Mouse (Mus musculus): ENCODE results near the gene Olr1. TPM values are rescaled to one million over a fixed set of nuclear protein-coding genes. Genes with fewer than 3 reads are reported as not detected.

Gene Olr1
- 2.9 TPM for polyA plus RNA-seq (2014; fragmentation: Illumina TruSeq; extraction: RNeasy Lipid Tissue Mini Kit (QIAGEN cat#74804); ENCODE audit: insufficient read depth, low read depth, low replicate concordance)

GRCm38 (mm10) chr6:129507024-129507423 lies at the start of gene Olr1:
Gene Olr1 (minus strand): TSS chr6:129507165.

GRCm38 (mm10) chr6:129532942-129533860 lies 26.2 kb upstream of the Olr1 start, which contains the start of gene Gabarapl1:
Gene Gabarapl1 (plus strand): TSS chr6:129533160.

GRCm38 (mm10) chr6:129512367-129512766 lies 5.4 kb upstream of the Olr1 start, which contains the start of gene Tmem52b:
Gene Tmem52b (plus strand): TSS chr6:129512555.

GRCm38 (mm10) chr6:129451411-129452039 lies 55.4 kb downstream of the Olr1 start, which contains the start of gene Clec1a:
Gene Clec1a (minus strand): TSS chr6:129452000.

Other genes with a start within 250 kb of the Olr1 start
- gene Cd69, start 231.7 kb downstream of the Olr1 start, polyA plus RNA-seq (2014; fragmentation: Illumina TruSeq; extraction: RNeasy Lipid Tissue Mini Kit (QIAGEN cat#74804); ENCODE audit: insufficient read depth, low read depth, low replicate concordance): 10.8 TPM
- not detected for gene 4922502D21Rik, start 175.4 kb downstream of the Olr1 start, polyA plus RNA-seq (2014; fragmentation: Illumina TruSeq; extraction: RNeasy Lipid Tissue Mini Kit (QIAGEN cat#74804); ENCODE audit: insufficient read depth, low read depth, low replicate concordance)
- 9.2 TPM for gene Clec12a, start 164.5 kb downstream of the Olr1 start, polyA plus RNA-seq (2014; fragmentation: Illumina TruSeq; extraction: RNeasy Lipid Tissue Mini Kit (QIAGEN cat#74804); ENCODE audit: insufficient read depth, low read depth, low replicate concordance)
- 6.7 TPM for gene Clec12b, start 121.3 kb downstream of the Olr1 start, polyA plus RNA-seq (2014; fragmentation: Illumina TruSeq; extraction: RNeasy Lipid Tissue Mini Kit (QIAGEN cat#74804); ENCODE audit: insufficient read depth, low read depth, low replicate concordance)
- gene Clec1b, start 109.9 kb downstream of the Olr1 start, polyA plus RNA-seq (2014; fragmentation: Illumina TruSeq; extraction: RNeasy Lipid Tissue Mini Kit (QIAGEN cat#74804); ENCODE audit: insufficient read depth, low read depth, low replicate concordance): 6.6 TPM
- gene Clec9a, start 98.3 kb downstream of the Olr1 start, polyA plus RNA-seq (2014; fragmentation: Illumina TruSeq; extraction: RNeasy Lipid Tissue Mini Kit (QIAGEN cat#74804); ENCODE audit: insufficient read depth, low read depth, low replicate concordance): 2.5 TPM
- 38.0 TPM for gene Clec1a, start 55.2 kb downstream of the Olr1 start, polyA plus RNA-seq (2014; fragmentation: Illumina TruSeq; extraction: RNeasy Lipid Tissue Mini Kit (QIAGEN cat#74804); ENCODE audit: insufficient read depth, low read depth, low replicate concordance)
- gene Tmem52b, start 5.4 kb upstream of the Olr1 start, polyA plus RNA-seq (2014; fragmentation: Illumina TruSeq; extraction: RNeasy Lipid Tissue Mini Kit (QIAGEN cat#74804); ENCODE audit: insufficient read depth, low read depth, low replicate concordance): 0.35 TPM
- 130 TPM for gene Gabarapl1, start 26.0 kb upstream of the Olr1 start, polyA plus RNA-seq (2014; fragmentation: Illumina TruSeq; extraction: RNeasy Lipid Tissue Mini Kit (QIAGEN cat#74804); ENCODE audit: insufficient read depth, low read depth, low replicate concordance)
- 4.0 TPM for gene Klre1, start 70.7 kb upstream of the Olr1 start, polyA plus RNA-seq (2014; fragmentation: Illumina TruSeq; extraction: RNeasy Lipid Tissue Mini Kit (QIAGEN cat#74804); ENCODE audit: insufficient read depth, low read depth, low replicate concordance)
- 13.5 TPM for gene Klrd1, start 84.6 kb upstream of the Olr1 start, polyA plus RNA-seq (2014; fragmentation: Illumina TruSeq; extraction: RNeasy Lipid Tissue Mini Kit (QIAGEN cat#74804); ENCODE audit: insufficient read depth, low read depth, low replicate concordance)
- 6.5 TPM for gene Klrk1, start 116.7 kb upstream of the Olr1 start, polyA plus RNA-seq (2014; fragmentation: Illumina TruSeq; extraction: RNeasy Lipid Tissue Mini Kit (QIAGEN cat#74804); ENCODE audit: insufficient read depth, low read depth, low replicate concordance)
- not detected for gene Klrc3, start 136.2 kb upstream of the Olr1 start, polyA plus RNA-seq (2014; fragmentation: Illumina TruSeq; extraction: RNeasy Lipid Tissue Mini Kit (QIAGEN cat#74804); ENCODE audit: insufficient read depth, low read depth, low replicate concordance)
- 1.7 TPM for gene Klrc2, start 153.5 kb upstream of the Olr1 start, polyA plus RNA-seq (2014; fragmentation: Illumina TruSeq; extraction: RNeasy Lipid Tissue Mini Kit (QIAGEN cat#74804); ENCODE audit: insufficient read depth, low read depth, low replicate concordance)
- gene Klrc1, start 171.8 kb upstream of the Olr1 start, polyA plus RNA-seq (2014; fragmentation: Illumina TruSeq; extraction: RNeasy Lipid Tissue Mini Kit (QIAGEN cat#74804); ENCODE audit: insufficient read depth, low read depth, low replicate concordance): 2.1 TPM
- gene Klri1, start 210.0 kb upstream of the Olr1 start, polyA plus RNA-seq (2014; fragmentation: Illumina TruSeq; extraction: RNeasy Lipid Tissue Mini Kit (QIAGEN cat#74804); ENCODE audit: insufficient read depth, low read depth, low replicate concordance): 0.62 TPM
- 1.3 TPM for gene Klri2, start 233.3 kb upstream of the Olr1 start, polyA plus RNA-seq (2014; fragmentation: Illumina TruSeq; extraction: RNeasy Lipid Tissue Mini Kit (QIAGEN cat#74804); ENCODE audit: insufficient read depth, low read depth, low replicate concordance)

Data from lung, adult 10 weeks (tissue).